Mouse (Mus musculus) hindbrain, embryonic 10.5 days (tissue): ENCODE measurements around the gene Crocc. TPM values are rescaled to one million over a fixed set of nuclear protein-coding genes. Genes with fewer than 3 reads are reported as not detected.

ENCODE experiments used
- DNase-seq: peaks from one replicate; pipeline ENCODE4 v3.0.0-alpha.2; 2017; ENCODE audit warnings: low spot score
- H3K27ac ChIP-seq: fragments of 300-500 bp; sonication (generic); 2 replicates; pipeline ENCODE4 v1.5.1; 2016; ENCODE audit warnings: mild to moderate bottlenecking, moderate library complexity
- H3K27me3 ChIP-seq: fragments of 300-500 bp; sonication (generic); 2 replicates; pipeline ENCODE4 v1.6.1; 2016; ENCODE audit warnings: mild to moderate bottlenecking; ENCODE audit not compliant: poor library complexity, insufficient read depth, severe bottlenecking
- H3K36me3 ChIP-seq: fragments of 300-500 bp; sonication (generic); 2 replicates; pipeline ENCODE4 v1.6.1; 2016; ENCODE audit warnings: mild to moderate bottlenecking, moderate library complexity
- H3K4me1 ChIP-seq: fragments of 300-500 bp; sonication (generic); replicated peaks from 2 replicates; pipeline ENCODE4 v1.6.1; 2016; ENCODE audit warnings: mild to moderate bottlenecking
- H3K4me3 ChIP-seq: fragments of 300-500 bp; sonication (generic); 2 replicates; pipeline ENCODE4 v1.5.1; 2016; ENCODE audit warnings: mild to moderate bottlenecking, moderate library complexity
- H3K9me3 ChIP-seq: fragments of 300-500 bp; sonication (generic); 2 replicates; pipeline ENCODE4 v1.6.1; 2016; ENCODE audit warnings: mild to moderate bottlenecking, moderate library complexity
- WGBS: fragments of 180-500 bp; shearing (Covaris S2); methylation state at CpG from one replicate; pipeline ENCODE4 v1.1.7; 2016; 5-methylcytosine and 5-hydroxymethylcytosine counted together
- polyA plus RNA-seq: library from polyadenylated mRNA; unstranded; fragments of >200 nt; fragmentation: Nextera tagmentation; extraction: Ambion mirVana; gene quantifications from 2 replicates; pipeline ENCODE4 v1.2.1, GENCODE M21; 2016

The Crocc gene
- polyA plus RNA-seq, 1 experiment from 2014 or later: 11.4 TPM

GRCm38 (mm10) chr4:141030541-141031206, 29.7 kb downstream of the Crocc start:
- H3K4me3 ChIP-seq: no peak overlapping the region
- H3K36me3 ChIP-seq: peaks cover 95% of the 10 kb centered on the region
- no peak for DNase-seq
- no peaks in the 10 kb centered on the region for H3K9me3 ChIP-seq
- peaks cover 7% of the 10 kb centered on the region; the same call in 1 of the 2 replicates for H3K4me1 ChIP-seq
- H3K27ac ChIP-seq: 0 out of 2 replicates have a peak overlapping the region, but pooled peaks have one; percentile 25
- 90% methylated on average over 18 of the region's 18 CpGs for WGBS
- no peaks in the 10 kb centered on the region for H3K27me3 ChIP-seq

- H3K4me3 ChIP-seq: no peak overlapping the region
- H3K36me3 ChIP-seq: peaks cover 91% of the 10 kb centered on the region
- H3K27ac ChIP-seq: peak overlapping the region; percentile 35
- H3K9me3 ChIP-seq: no peaks in the 10 kb centered on the region
- no peak for DNase-seq
- H3K4me1 ChIP-seq: peaks cover 28% of the 10 kb centered on the region
- WGBS: 80% methylated on average over 27 of the region's 27 CpGs
- no peaks in the 10 kb centered on the region for H3K27me3 ChIP-seq
These were observed 35.4 kb downstream of the Crocc start for GRCm38 (mm10) chr4:141024992-141025391.

GRCm38 (mm10) chr4:141024052-141024451, 36.3 kb downstream of the Crocc start:
- Histone ChIP-seq H3K36me3 (peaks cover 91% of the 10 kb centered on the region), H3K4me1 (peaks cover 38% of the 10 kb centered on the region), H3K27ac (no peak overlapping the region), H3K27me3 (no peaks in the 10 kb centered on the region), H3K9me3 (no peaks in the 10 kb centered on the region), H3K4me3 (no peak overlapping the region)
- no peak for DNase-seq
- WGBS: 86% methylated on average over 9 of the region's 9 CpGs

GRCm38 (mm10) chr4:141021614-141021929, 38.8 kb downstream of the Crocc start:
- DNase-seq: peak; percentile 27
- peak overlapping the region; percentile 92 for H3K27ac ChIP-seq
- peaks cover 58% of the 10 kb centered on the region for H3K4me1 ChIP-seq
- H3K9me3 ChIP-seq: no peaks in the 10 kb centered on the region
- H3K4me3 ChIP-seq: peak overlapping the region; percentile 32; the same call in 1 of the 2 replicates
- 67% methylated on average over 11 of the region's 11 CpGs for WGBS
- H3K27me3 ChIP-seq: no peaks in the 10 kb centered on the region
- peaks cover 91% of the 10 kb centered on the region for H3K36me3 ChIP-seq

GRCm38 (mm10) chr4:141020811-141021613, 39.3 kb downstream of the Crocc start:
- WGBS: 22% methylated on average over 14 of the region's 14 CpGs
- Histone ChIP-seq H3K36me3 (peaks cover 91% of the 10 kb centered on the region), H3K4me1 (peaks cover 58% of the 10 kb centered on the region), H3K4me3 (peak overlapping the region; percentile 32), H3K27ac (peak overlapping the region; percentile 92), H3K27me3 (no peaks in the 10 kb centered on the region), H3K9me3 (no peaks in the 10 kb centered on the region)
- peak; percentile 86 for DNase-seq

- 85% methylated on average over 17 of the region's 17 CpGs for WGBS
- H3K27me3 ChIP-seq: no peaks in the 10 kb centered on the region
- H3K36me3 ChIP-seq: peaks cover 91% of the 10 kb centered on the region
- H3K9me3 ChIP-seq: no peaks in the 10 kb centered on the region
- DNase-seq: no peak
- H3K4me3 ChIP-seq: no peak overlapping the region
- H3K4me1 ChIP-seq: peaks cover 56% of the 10 kb centered on the region
- peak overlapping the region; percentile 92 for H3K27ac ChIP-seq
These were observed 40.1 kb downstream of the Crocc start for GRCm38 (mm10) chr4:141020220-141020619.

GRCm38 (mm10) chr4:141017657-141018436, 42.5 kb downstream of the Crocc start:
- Histone ChIP-seq H3K4me1 (peaks cover 60% of the 10 kb centered on the region), H3K36me3 (peaks cover 91% of the 10 kb centered on the region), H3K27me3 (no peaks in the 10 kb centered on the region), H3K4me3 (no peak overlapping the region), H3K9me3 (no peaks in the 10 kb centered on the region), H3K27ac (peak overlapping the region; percentile 62; the same call in 1 of the 2 replicates)
- no peak for DNase-seq
- 85% methylated on average over 29 of the region's 29 CpGs for WGBS

- Histone ChIP-seq H3K4me3 (no peak overlapping the region), H3K27me3 (no peaks in the 10 kb centered on the region), H3K36me3 (peaks cover 84% of the 10 kb centered on the region), H3K27ac (no peak overlapping the region), H3K9me3 (no peaks in the 10 kb centered on the region), H3K4me1 (peaks cover 66% of the 10 kb centered on the region)
- 90% methylated on average over 9 of the region's 9 CpGs for WGBS
- no peak for DNase-seq
These were observed 44.0 kb downstream of the Crocc start for GRCm38 (mm10) chr4:141016311-141016710.

GRCm38 (mm10) chr4:141015356-141015755, 45.0 kb downstream of the Crocc start:
- no peak for DNase-seq
- Histone ChIP-seq H3K27ac (no peak overlapping the region), H3K9me3 (no peaks in the 10 kb centered on the region), H3K4me1 (peaks cover 63% of the 10 kb centered on the region), H3K4me3 (no peak overlapping the region), H3K36me3 (peaks cover 81% of the 10 kb centered on the region), H3K27me3 (no peaks in the 10 kb centered on the region)
- 84% methylated on average over 7 of the region's 7 CpGs for WGBS

- Histone ChIP-seq H3K36me3 (peaks cover 76% of the 10 kb centered on the region), H3K27me3 (no peaks in the 10 kb centered on the region), H3K4me1 (peaks cover 63% of the 10 kb centered on the region), H3K4me3 (no peak overlapping the region), H3K27ac (no peak overlapping the region), H3K9me3 (no peaks in the 10 kb centered on the region)
- 91% methylated on average over 11 of the region's 11 CpGs for WGBS
- no peak for DNase-seq
These were observed 45.5 kb downstream of the Crocc start for GRCm38 (mm10) chr4:141014856-141015255.

- H3K27me3 ChIP-seq: no peaks in the 10 kb centered on the region
- peaks cover 57% of the 10 kb centered on the region for H3K4me1 ChIP-seq
- WGBS: 83% methylated on average over 8 of the region's 8 CpGs
- H3K9me3 ChIP-seq: no peaks in the 10 kb centered on the region
- H3K4me3 ChIP-seq: no peak overlapping the region
- H3K27ac ChIP-seq: 0 out of 2 replicates have a peak overlapping the region, but pooled peaks have one; percentile 47
- DNase-seq: no peak
- peaks cover 68% of the 10 kb centered on the region for H3K36me3 ChIP-seq
These were observed 46.2 kb downstream of the Crocc start for GRCm38 (mm10) chr4:141014114-141014513.

GRCm38 (mm10) chr4:141012558-141012957, 47.8 kb downstream of the Crocc start:
- DNase-seq: no peak
- H3K4me1 ChIP-seq: peaks cover 48% of the 10 kb centered on the region
- no peaks in the 10 kb centered on the region for H3K9me3 ChIP-seq
- H3K36me3 ChIP-seq: peaks cover 64% of the 10 kb centered on the region
- WGBS: 85% methylated on average over 10 of the region's 10 CpGs
- peak overlapping the region; percentile 98 for H3K27ac ChIP-seq
- peak overlapping the region; percentile 75 for H3K4me3 ChIP-seq
- H3K27me3 ChIP-seq: no peaks in the 10 kb centered on the region
